Mouse (Mus musculus) lung, adult 2 months (tissue): ENCODE results near the gene Cox18. TPM values are rescaled to one million over a fixed set of nuclear protein-coding genes. Genes with fewer than 3 reads are reported as not detected.

Source experiments
- DNase-seq: peaks from one replicate; pipeline ENCODE4 v3.0.0; 2022
- H3K4me1 ChIP-seq: fragments of 200-500 bp; 2 replicates; pipeline ENCODE4 v1.6.1; 2011; ENCODE audit warnings: low read length; ENCODE audit not compliant: control insufficient read depth, insufficient read depth
- H3K4me3 ChIP-seq: fragments of 200-500 bp; replicated peaks from 2 replicates; pipeline ENCODE3; 2011; ENCODE audit warnings: low read depth, mild to moderate bottlenecking, control low read depth, low read length; ENCODE audit errors: extremely low read depth
- CTCF ChIP-seq: fragments of 200-500 bp; IDR thresholded peaks from 2 replicates; pipeline ENCODE4 v1.5.1; 2011; ENCODE audit warnings: mild to moderate bottlenecking, low read length, control low read depth; ENCODE audit not compliant: insufficient read depth
- POLR2A ChIP-seq: fragments of 200-500 bp; IDR thresholded peaks from 2 replicates; pipeline ENCODE4 v1.6.1; 2011; ENCODE audit warnings: low read depth, mild to moderate bottlenecking, control low read depth, low read length, borderline replicate concordance; ENCODE audit errors: extremely low read depth
- WGBS: fragments of 180-500 bp; shearing (Covaris S2); methylation state at CpG from one replicate; pipeline ENCODE4 v1.1.7; 2018; 5-methylcytosine and 5-hydroxymethylcytosine counted together
- polyA plus RNA-seq: library from polyadenylated mRNA; depleted of rRNA; stranded (reverse); fragments of >200 nt; gene quantifications from 2 replicates; pipeline ENCODE4 v1.2.3, GENCODE M21; 2012; rRNA removed

Gene Cox18
- polyA plus RNA-seq, 1 experiment, result 20.4 TPM

DNA sequence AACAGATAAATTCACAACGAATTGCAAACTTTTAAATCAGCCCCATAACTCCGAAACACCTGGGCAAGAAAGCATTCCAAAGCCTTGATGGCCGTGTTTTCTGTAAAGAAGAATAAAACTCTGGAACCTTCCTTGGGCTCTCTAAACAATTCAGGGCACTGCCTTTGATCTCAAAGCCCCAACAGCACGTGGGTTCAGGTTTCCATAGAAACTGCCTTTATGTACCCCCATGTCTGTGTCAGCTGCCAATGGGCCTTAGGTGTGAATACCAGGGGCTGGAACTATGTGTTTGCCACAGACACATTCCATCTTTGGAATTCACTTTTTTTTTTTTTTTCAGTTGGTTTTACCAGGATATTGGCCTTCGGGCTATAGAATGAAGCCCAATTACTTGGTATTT, 41.0 kb downstream of the Cox18 start:
- TF ChIP-seq POLR2A (no peak), CTCF (no peak)
- 49% methylated on average over 5 of the region's 5 CpGs for WGBS

DNA sequence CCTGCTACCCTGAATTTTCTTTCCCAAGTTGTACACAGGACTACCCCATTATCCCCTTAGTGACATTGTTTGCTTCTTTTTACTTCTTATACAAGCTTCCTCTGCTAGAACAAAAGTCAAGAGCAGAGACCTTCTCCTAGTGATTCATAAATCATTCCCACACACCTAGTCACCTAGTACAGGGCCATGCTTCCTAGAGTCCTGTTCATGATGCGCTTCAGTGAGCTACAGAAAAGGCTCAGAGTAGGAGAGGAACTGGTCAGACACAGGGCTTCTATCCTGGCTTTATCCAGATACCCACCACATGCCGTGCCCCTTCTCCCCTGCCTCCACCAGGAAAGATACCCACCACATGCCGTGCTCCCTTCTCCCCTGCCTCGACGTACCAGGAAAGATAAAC, 44.7 kb downstream of the Cox18 start:
- no peak for DNase-seq
- WGBS, result 68% methylated on average over 5 of the region's 5 CpGs
- Histone ChIP-seq H3K4me1 (no peaks in the 10 kb centered on the region), H3K4me3 (no peak overlapping the region)
- TF ChIP-seq POLR2A, result no peak
- no peak for TF ChIP-seq CTCF

More for the DNA sequence above, 41.0 kb downstream of the Cox18 start:
- Histone ChIP-seq H3K4me3 (no peak overlapping the region), H3K4me1 (no peaks in the 10 kb centered on the region)
- DNase-seq, result no peak

DNA sequence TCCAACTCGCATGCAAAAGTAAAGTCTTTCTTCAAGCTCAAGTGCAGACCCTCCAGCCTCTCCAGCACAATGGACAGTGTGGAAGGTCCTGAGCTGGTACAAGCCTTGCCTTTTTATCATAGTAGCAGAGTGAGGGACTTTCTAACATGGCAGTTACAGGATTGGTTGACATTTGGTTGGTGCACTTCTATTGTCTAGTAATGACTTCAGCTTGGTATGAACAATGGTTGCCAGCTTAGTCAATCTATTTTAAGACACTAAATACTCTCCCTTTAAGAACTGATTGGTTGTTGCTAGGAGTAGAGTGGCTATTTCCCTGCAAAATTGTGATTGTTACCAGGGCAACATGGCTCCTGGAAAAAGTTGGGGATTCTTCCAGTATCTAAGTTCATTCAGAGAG, 45.7 kb downstream of the Cox18 start:
- no peak for DNase-seq
- H3K4me3 ChIP-seq, result no peak overlapping the region
- H3K4me1 ChIP-seq, result no peaks in the 10 kb centered on the region
- 85% methylated on average over 1 of the region's 1 CpGs for WGBS
- TF ChIP-seq CTCF (no peak), POLR2A (no peak)

Other genes starting within 250 kb of the Cox18 start
- 16.2 and 22.4 TPM in 2 replicates for gene Ankrd17, start 142.6 kb upstream of the Cox18 start, polyA plus RNA-seq
- gene Gm9958, start 143.2 kb upstream of the Cox18 start, polyA plus RNA-seq, result 0.57 and 1.8 TPM in 2 replicates
- 4.1 and 12.4 TPM in 2 replicates for gene Alb, start 236.9 kb upstream of the Cox18 start, polyA plus RNA-seq